Mouse (Mus musculus): ENCODE results near the gene Cpvl. TPM values are rescaled to one million over a fixed set of nuclear protein-coding genes. Genes with fewer than 3 reads are reported as not detected.

The Cpvl gene
- polyA plus RNA-seq, 1 experiment from 2014 or later = 0.59 TPM

DNA sequence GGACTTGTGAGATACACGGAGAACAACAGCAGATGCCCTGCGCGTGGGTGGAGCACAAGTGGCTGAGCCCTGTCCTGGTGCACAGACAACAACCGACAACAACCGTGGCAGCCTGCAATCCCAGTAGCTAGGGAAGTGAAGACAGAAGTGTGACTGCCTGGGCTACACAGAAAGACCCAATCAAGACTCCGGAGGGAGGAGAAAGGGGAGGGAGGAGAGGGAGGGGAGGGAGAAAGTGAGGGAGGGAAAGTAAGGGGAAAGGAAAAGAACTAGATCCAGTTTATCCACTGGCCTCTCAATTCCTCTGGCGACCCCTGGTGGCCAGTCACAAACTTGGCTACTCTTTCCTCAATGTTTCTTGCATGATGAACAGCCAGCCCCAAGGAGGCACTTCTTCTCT lies 20.1 kb downstream of the Cpvl start:
- no peak overlapping the region for H3K27ac ChIP-seq
- H3K9ac ChIP-seq (ENCODE audit: low read depth, low read length) = no peak overlapping the region
- peak; percentile 98 for TF ChIP-seq CTCF (IDR thresholded peaks at IDR 0.05; ENCODE audit: low read depth)
- no peak overlapping the region for H3K4me3 ChIP-seq (replicated peaks; ENCODE audit: low read depth, low read length)
- H3K4me1 ChIP-seq (replicated peaks; ENCODE audit: insufficient read depth, low read length) = no peaks in the 10 kb centered on the region; the same call in 1 of the 2 replicates
- no peaks in the 10 kb centered on the region for H3K27me3 ChIP-seq (ENCODE audit: insufficient read depth, low read length)
- peak; percentile 96 for DNase-seq (ENCODE audit: low spot score)
- ATAC-seq (replicated peaks; ENCODE audit: low FRiP score, low read depth) = peak; percentile 26; the same call in 1 of the 2 replicates
- H3K9me3 ChIP-seq (replicated peaks; ENCODE audit: low read length) = no peaks in the 10 kb centered on the region
- H3K4me2 ChIP-seq (ENCODE audit: low read length) = peak overlapping the region; percentile 41
- WGBS = 14% methylated on average over 7 of the region's 7 CpGs
- H3K36me3 ChIP-seq (ENCODE audit: insufficient read depth, low read length) = no peaks in the 10 kb centered on the region

DNA sequence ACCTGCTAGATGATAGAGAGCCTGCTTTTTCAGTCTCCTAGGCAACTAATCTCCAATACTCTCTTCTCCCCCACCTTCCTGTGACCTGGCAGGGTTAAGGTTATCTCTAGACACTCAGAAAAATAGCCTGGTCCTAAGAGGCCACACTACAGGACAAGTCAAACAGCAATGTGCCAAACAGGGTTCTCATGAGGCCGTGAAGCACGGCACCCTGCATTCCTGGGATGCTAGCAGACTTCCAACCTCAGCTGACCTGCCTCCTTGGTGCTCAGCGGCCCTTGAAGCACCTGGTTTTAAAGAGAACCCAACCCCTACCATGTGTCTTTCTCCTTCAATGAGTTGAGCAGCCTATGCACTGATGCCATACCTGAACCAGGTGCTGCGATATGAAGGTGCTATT lies 22.0 kb downstream of the Cpvl start:
- Histone ChIP-seq H3K4me1 (replicated peaks; ENCODE audit: insufficient read depth, low read length) (peaks cover 1% of the 10 kb centered on the region), H3K4me3 (replicated peaks; ENCODE audit: low read depth, low read length) (no peak overlapping the region), H3K9ac (ENCODE audit: low read depth, low read length) (no peak overlapping the region), H3K4me2 (ENCODE audit: low read length) (no peak overlapping the region), H3K36me3 (ENCODE audit: insufficient read depth, low read length) (no peaks in the 10 kb centered on the region), H3K27ac (no peak overlapping the region), H3K9me3 (replicated peaks; ENCODE audit: low read length) (no peaks in the 10 kb centered on the region), H3K27me3 (ENCODE audit: insufficient read depth, low read length) (no peaks in the 10 kb centered on the region)
- WGBS = 47% methylated on average over 4 of the region's 4 CpGs
- TF ChIP-seq CTCF (IDR thresholded peaks at IDR 0.05; ENCODE audit: low read depth) = no peak
- ATAC-seq (replicated peaks; ENCODE audit: low FRiP score, low read depth) (no peak; the same call in 1 of the 2 replicates), DNase-seq (ENCODE audit: low spot score) (no peak)

- Histone ChIP-seq H3K9ac (ENCODE audit: low read depth, low read length) (no peak overlapping the region), H3K4me2 (ENCODE audit: low read length) (no peak overlapping the region), H3K27me3 (ENCODE audit: insufficient read depth, low read length) (no peaks in the 10 kb centered on the region), H3K4me1 (replicated peaks; ENCODE audit: insufficient read depth, low read length) (peaks cover 7% of the 10 kb centered on the region), H3K27ac (no peak overlapping the region), H3K9me3 (replicated peaks; ENCODE audit: low read length) (no peaks in the 10 kb centered on the region), H3K4me3 (replicated peaks; ENCODE audit: low read depth, low read length) (no peak overlapping the region), H3K36me3 (ENCODE audit: insufficient read depth, low read length) (no peaks in the 10 kb centered on the region)
- ATAC-seq (replicated peaks; ENCODE audit: low FRiP score, low read depth) (no peak), DNase-seq (ENCODE audit: low spot score) (no peak)
- TF ChIP-seq CTCF (IDR thresholded peaks at IDR 0.05; ENCODE audit: low read depth) = no peak
- WGBS = 82% methylated on average over 2 of the region's 2 CpGs
Measured at GRCm38 (mm10) chr6:53955846-53956245, 22.6 kb downstream of the Cpvl start.

DNA sequence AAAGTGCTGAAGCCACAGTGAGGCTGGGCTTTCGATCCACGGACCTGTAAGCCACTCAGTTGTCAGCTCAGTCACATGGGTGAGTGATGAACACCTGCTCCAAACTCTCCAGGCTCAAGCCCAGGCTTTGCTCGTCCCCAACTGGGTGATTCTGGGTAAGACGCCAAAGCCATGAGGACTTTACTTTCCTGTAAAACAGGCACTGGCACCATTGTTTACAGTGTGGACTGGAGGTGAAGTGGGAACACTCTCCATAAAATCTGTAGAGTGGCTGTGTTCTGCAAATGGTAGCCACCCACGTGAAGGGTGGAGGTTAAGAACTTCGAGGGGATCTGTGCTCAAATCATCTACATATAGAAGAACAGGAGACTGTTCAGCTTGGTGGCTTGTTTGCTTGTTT lies 23.2 kb downstream of the Cpvl start:
- H3K36me3 ChIP-seq (ENCODE audit: insufficient read depth, low read length) = no peaks in the 10 kb centered on the region
- TF ChIP-seq CTCF (IDR thresholded peaks at IDR 0.05; ENCODE audit: low read depth) = no peak
- H3K4me2 ChIP-seq (ENCODE audit: low read length) = no peak overlapping the region
- ATAC-seq (replicated peaks; ENCODE audit: low FRiP score, low read depth) = no peak
- H3K4me3 ChIP-seq (replicated peaks; ENCODE audit: low read depth, low read length) = no peak overlapping the region
- 83% methylated on average over 6 of the region's 6 CpGs for WGBS
- H3K9me3 ChIP-seq (replicated peaks; ENCODE audit: low read length) = no peaks in the 10 kb centered on the region
- no peaks in the 10 kb centered on the region for H3K27me3 ChIP-seq (ENCODE audit: insufficient read depth, low read length)
- H3K9ac ChIP-seq (ENCODE audit: low read depth, low read length) = no peak overlapping the region
- H3K27ac ChIP-seq = no peak overlapping the region
- no peak for DNase-seq (ENCODE audit: low spot score)
- H3K4me1 ChIP-seq (replicated peaks; ENCODE audit: insufficient read depth, low read length) = peaks cover 12% of the 10 kb centered on the region

- Histone ChIP-seq H3K4me1 (replicated peaks; ENCODE audit: insufficient read depth, low read length) (peaks cover 20% of the 10 kb centered on the region), H3K27ac (no peak overlapping the region), H3K27me3 (ENCODE audit: insufficient read depth, low read length) (no peaks in the 10 kb centered on the region), H3K36me3 (ENCODE audit: insufficient read depth, low read length) (no peaks in the 10 kb centered on the region), H3K4me2 (ENCODE audit: low read length) (no peak overlapping the region), H3K9ac (ENCODE audit: low read depth, low read length) (no peak overlapping the region), H3K9me3 (replicated peaks; ENCODE audit: low read length) (no peaks in the 10 kb centered on the region), H3K4me3 (replicated peaks; ENCODE audit: low read depth, low read length) (no peak overlapping the region)
- peak; percentile 92 for TF ChIP-seq CTCF (IDR thresholded peaks at IDR 0.05; ENCODE audit: low read depth)
- 0 out of 2 replicates have a peak, but pooled peaks have one; percentile 38 for ATAC-seq (replicated peaks; ENCODE audit: low FRiP score, low read depth)
- 12% methylated on average over 5 of the region's 5 CpGs for WGBS
- peak; percentile 98 for DNase-seq (ENCODE audit: low spot score)
Measured at GRCm38 (mm10) chr6:53954106-53954505, 24.4 kb downstream of the Cpvl start.

- no peak for TF ChIP-seq CTCF (IDR thresholded peaks at IDR 0.05; ENCODE audit: low read depth)
- DNase-seq (ENCODE audit: low spot score) = no peak
- H3K9ac ChIP-seq (ENCODE audit: low read depth, low read length) = no peak overlapping the region
- no peak overlapping the region for H3K4me2 ChIP-seq (ENCODE audit: low read length)
- H3K4me3 ChIP-seq (replicated peaks; ENCODE audit: low read depth, low read length) = no peak overlapping the region
- H3K4me1 ChIP-seq (replicated peaks; ENCODE audit: insufficient read depth, low read length) = peaks cover 20% of the 10 kb centered on the region
- 88% methylated on average over 6 of the region's 6 CpGs for WGBS
- H3K27me3 ChIP-seq (ENCODE audit: insufficient read depth, low read length) = no peaks in the 10 kb centered on the region
- H3K36me3 ChIP-seq (ENCODE audit: insufficient read depth, low read length) = no peaks in the 10 kb centered on the region
- no peak for ATAC-seq (replicated peaks; ENCODE audit: low FRiP score, low read depth)
- H3K27ac ChIP-seq = peak overlapping the region; percentile 39; the same call in 1 of the 2 replicates
- H3K9me3 ChIP-seq (replicated peaks; ENCODE audit: low read length) = no peaks in the 10 kb centered on the region
Measured at GRCm38 (mm10) chr6:53953348-53953747, 25.1 kb downstream of the Cpvl start.

DNA sequence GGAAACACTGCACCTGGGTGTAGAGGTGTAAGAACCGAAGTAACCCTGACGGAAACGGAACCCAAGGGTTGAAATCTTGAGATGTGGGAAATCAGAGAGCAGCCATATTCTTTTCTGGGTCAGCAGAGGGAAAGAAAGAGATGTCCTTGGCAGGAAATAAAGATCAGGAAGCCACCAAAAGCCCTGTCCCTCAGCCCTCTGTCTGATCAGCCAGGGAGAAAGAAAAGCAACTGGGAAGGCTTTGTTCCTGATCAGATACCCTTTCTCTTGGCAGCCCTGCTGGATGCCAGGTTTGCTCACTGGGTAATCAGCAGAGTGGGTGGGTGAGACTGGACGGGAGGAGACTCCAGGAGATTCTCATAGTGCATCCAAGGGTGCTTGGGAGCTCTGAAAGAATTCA lies 27.1 kb downstream of the Cpvl start:
- H3K4me2 ChIP-seq (ENCODE audit: low read length) = peak overlapping the region; percentile 21; the same call in 1 of the 2 replicates
- TF ChIP-seq CTCF (IDR thresholded peaks at IDR 0.05; ENCODE audit: low read depth) = no peak
- ATAC-seq (replicated peaks; ENCODE audit: low FRiP score, low read depth) (no peak), DNase-seq (ENCODE audit: low spot score) (no peak)
- H3K27me3 ChIP-seq (ENCODE audit: insufficient read depth, low read length) = no peaks in the 10 kb centered on the region
- peaks cover 25% of the 10 kb centered on the region for H3K4me1 ChIP-seq (replicated peaks; ENCODE audit: insufficient read depth, low read length)
- 38% methylated on average over 4 of the region's 4 CpGs for WGBS
- no peaks in the 10 kb centered on the region for H3K9me3 ChIP-seq (replicated peaks; ENCODE audit: low read length)
- 0 out of 2 replicates have a peak overlapping the region, but pooled peaks have one; percentile 18 for H3K9ac ChIP-seq (ENCODE audit: low read depth, low read length)
- no peaks in the 10 kb centered on the region for H3K36me3 ChIP-seq (ENCODE audit: insufficient read depth, low read length)
- H3K4me3 ChIP-seq (replicated peaks; ENCODE audit: low read depth, low read length) = no peak overlapping the region
- peak overlapping the region; percentile 92 for H3K27ac ChIP-seq
